Mouse (Mus musculus) activated CD4-positive, CD25-positive, alpha-beta regulatory T cell, adult 9 weeks (primary cell): ENCODE results near the gene Tnfrsf13b. TPM values are rescaled to one million over a fixed set of nuclear protein-coding genes. Genes with fewer than 3 reads are reported as not detected.

Experiments
- polyA plus RNA-seq: library from polyadenylated mRNA; unstranded; fragments of 100-300 nt; shearing (Covaris generic); gene quantifications from one replicate; pipeline ENCODE4 v1.2.1, GENCODE M21; 2017

Gene Tnfrsf13b
- polyA plus RNA-seq = 75.9 TPM

DNA sequence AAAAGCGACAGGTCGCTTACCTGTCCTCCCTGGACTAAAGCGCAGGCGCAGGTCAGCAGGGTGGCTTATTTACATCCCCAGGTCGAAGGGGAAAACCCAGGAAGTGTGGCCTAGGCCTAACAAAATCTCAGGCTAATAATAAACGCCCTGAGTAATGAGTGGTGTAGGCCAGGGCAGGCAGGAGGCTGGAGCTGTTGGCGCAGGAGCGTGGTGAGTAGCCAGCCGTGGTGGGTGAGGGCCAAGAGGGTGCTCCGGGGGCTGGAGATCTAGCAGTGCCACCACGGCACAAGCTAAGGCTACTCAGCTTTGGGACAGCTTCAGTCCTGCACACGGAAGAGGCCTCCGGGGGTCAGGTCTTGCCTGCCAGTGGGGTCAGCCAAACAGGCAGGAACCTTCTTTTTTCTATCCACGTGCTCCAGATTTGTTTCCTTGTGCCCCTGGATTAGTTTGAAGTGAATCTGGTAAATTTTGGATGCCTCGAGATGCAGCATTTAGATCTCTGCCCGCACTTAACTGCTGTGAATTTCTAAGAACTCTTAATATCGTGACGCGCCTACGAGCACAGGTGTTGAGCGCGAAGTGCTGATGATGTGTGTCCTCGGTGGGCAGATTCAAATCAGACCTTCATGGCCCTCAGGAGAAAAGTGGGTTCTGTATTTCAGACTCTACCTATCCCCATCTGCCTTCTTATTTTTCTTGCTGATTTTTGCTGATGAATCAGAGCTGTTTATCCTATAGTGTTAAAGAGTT is at the start of gene Tnfrsf13b:
Gene Tnfrsf13b, plus strand, starts transcription at position 150 of the 750 bp plus-strand sequence.

GRCm38 (mm10) chr11:61174821-61175658 is 48.5 kb downstream of the Tnfrsf13b start, which contains the start of gene Usp22:
Usp22 (minus strand) TSS chr11:61175055.

Other genes starting within 250 kb of the Tnfrsf13b start
- gene Tmem11, start 247.5 kb upstream of the Tnfrsf13b start, polyA plus RNA-seq = 42.3 TPM
- gene Natd1, start 212.0 kb upstream of the Tnfrsf13b start, polyA plus RNA-seq = 8.1 TPM
- gene Map2k3, start 194.7 kb upstream of the Tnfrsf13b start, polyA plus RNA-seq = 56.4 TPM
- gene Kcnj12, start 104.2 kb upstream of the Tnfrsf13b start, polyA plus RNA-seq = not detected
- 19.2 TPM for gene Usp22, start 48.3 kb downstream of the Tnfrsf13b start, polyA plus RNA-seq
- not detected for gene Aldh3a1, start 80.8 kb downstream of the Tnfrsf13b start, polyA plus RNA-seq
- gene Aldh3a2, start 140.7 kb downstream of the Tnfrsf13b start, polyA plus RNA-seq = 55.8 TPM
- gene Slc47a2, start 216.1 kb downstream of the Tnfrsf13b start, polyA plus RNA-seq = not detected